Mouse (Mus musculus): ENCODE data around the gene D330045A20Rik. TPM values are rescaled to one million over a fixed set of nuclear protein-coding genes. Genes with fewer than 3 reads are reported as not detected.
"Not testable (repeated sequence)": the region's sequence is repeated elsewhere in the genome, so short reads cannot be mapped to it uniquely, and the experiment has no call there.

The D330045A20Rik gene
- under 1 TPM; 0.84 to 0.87 TPM for total RNA-seq (2021)

DNA sequence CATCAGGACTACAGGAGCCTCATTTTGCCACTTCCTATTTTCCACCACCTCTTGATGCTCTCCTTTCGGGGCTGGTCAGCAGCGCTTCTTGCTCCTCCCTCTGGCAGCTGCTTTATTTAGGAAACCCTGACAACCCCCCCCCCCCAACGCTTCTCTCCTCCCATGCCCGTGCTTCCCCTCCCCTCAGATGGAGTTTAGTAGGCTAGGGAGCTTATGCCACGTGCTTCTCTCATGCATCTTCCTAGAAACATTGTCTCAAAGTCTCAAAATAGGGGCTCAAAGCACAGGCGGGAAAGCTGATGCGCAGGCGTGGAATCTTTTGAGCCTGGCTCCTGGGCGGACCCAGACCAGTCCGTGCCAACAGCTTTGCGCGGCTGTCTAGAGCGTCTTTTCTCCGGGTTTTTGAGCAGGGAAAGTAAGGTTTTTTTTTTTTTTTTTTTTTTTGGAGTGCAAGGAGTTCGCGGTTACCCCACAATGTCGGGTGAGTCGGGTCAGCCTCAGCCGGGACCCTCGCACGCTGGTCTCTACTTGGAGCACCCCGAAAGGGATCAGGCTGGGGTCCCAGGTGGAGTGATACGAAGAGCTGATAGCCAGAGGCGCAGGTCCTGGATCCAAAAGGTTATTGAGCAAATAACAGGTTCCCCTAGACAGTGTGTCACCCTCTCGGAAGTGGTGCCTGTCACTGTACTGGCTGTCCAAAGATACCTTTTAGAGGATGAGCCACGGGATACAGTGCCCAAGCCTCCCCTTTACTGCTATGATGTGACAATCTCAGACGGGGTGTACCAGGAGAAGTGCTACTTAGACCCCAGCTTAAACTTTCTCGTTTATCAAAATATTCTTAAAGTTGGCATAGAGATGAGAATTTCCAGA lies at the start of gene D330045A20Rik:
Gene D330045A20Rik (plus strand): TSS at position 346 of the 873 bp plus-strand sequence.
- DNase-seq (ENCODE audit: extremely low spot score in 1 of 2, low spot score in 2 of 2), result peak in 1 of 2 experiments; percentile 20
- intact Hi-C loops (cut with DNase I), result no loop called here

DNA sequence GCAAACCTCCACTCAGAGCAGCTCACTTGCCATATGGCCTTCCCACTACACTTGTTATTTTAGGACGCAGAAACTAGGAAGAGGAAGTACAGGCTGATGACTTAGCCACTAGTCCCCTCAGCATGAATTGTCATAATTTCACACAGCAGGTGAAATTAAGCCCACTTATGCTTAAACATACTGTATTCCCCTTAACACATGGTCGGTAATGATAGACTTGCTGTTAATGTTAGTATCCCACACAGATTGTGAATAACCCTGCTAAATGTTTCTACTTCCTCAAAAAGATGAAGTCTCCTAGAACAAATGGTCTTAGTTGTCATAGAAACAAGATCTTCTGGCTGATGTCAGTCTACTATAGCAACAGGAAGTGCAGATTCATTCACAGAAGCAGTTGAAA lies 47.6 kb upstream of the D330045A20Rik start:
- intact Hi-C loops (cut with DNase I), result no loop called here
- DNase-seq (ENCODE audit: extremely low spot score in 1 of 2, low spot score in 2 of 2), result peak in 1 of 2 experiments; percentile 1

DNA sequence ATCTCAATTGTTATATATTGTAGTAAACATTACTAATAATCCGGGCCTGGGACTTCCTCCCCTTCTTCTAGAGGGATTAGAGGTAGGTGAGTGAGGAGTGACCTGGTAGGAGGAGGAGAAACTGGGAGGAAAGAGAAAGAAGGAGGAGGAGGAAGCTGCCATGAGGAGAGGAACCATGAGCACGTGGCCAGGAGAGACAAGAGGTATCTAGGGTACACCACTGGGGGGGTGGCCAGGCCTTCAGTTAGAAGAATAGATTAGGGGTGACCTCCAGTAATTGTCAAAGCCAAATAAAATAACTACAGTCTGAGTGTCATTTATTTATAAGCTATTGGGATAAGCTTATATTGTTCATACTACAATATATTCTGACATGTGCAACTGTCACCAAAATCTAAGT lies 45.0 kb upstream of the D330045A20Rik start:
- DNase-seq (ENCODE audit: extremely low spot score in 1 of 2, low spot score in 2 of 2), result no peak
- intact Hi-C loops (cut with DNase I), result no loop called here

DNA sequence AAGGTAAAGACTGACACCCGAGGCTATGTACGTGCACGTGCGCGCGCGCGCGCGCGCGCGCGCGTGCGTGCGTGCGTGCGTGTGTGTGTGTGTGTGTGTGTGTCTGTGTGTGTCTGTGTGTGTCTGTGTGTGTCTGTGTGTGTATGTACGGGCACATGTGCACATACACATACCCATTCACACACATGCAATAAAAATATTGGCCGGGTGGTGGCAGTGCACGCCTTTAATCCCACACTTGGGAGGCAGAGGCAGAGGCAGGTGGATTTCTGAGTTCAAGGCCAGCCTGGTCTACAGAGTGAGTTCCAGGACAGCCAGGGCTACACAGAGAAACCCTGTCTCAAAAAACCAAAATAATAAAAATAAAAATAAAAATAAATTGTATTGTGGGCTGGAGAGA lies 39.1 kb upstream of the D330045A20Rik start:
- DNase-seq (ENCODE audit: extremely low spot score in 1 of 2, low spot score in 2 of 2); intact Hi-C loops (cut with DNase I): not testable (repeated sequence)

DNA sequence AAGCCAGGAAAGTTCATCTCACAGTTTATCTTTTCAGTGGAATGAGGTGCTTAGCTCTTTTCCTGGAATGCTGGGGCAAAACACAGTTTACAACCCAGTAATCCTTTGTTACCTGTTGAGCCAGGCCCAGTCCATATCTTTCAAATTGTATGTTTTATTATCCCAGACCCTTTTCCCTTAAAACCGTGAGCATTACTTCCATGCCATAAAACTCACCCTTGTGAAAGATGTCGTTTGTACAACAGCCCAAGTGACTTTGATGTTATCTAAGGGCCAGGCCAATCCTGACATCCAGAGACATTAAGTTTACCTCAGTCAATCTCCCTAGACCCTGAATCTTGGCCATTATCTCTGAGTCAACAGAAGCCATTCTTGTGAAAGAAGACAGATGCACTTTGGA lies 23.4 kb upstream of the D330045A20Rik start:
- no peak for DNase-seq (ENCODE audit: extremely low spot score in 1 of 2, low spot score in 2 of 2)
- intact Hi-C loops (cut with DNase I), result no loop called here

DNA sequence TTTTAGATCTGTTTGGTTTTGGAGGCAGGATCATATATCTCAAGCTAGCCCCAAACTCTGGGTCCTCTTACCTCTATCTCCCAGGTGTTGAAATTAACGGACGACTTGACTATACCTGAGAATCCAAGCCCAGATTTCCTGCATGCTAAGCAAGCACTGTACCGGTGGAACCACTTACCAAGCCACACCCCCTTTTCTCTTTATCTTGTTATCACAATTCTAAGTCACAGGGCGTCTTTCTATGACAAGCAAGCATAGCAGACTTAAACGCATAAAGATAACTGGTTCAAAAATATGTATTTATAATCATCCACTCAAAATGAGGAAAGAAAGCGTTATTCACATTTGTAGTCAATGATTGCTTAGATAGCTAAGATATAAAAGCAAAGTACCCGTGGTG lies 1.9 kb downstream of the D330045A20Rik start:
- DNase-seq (ENCODE audit: extremely low spot score in 1 of 2, low spot score in 2 of 2), result no peak
- intact Hi-C loops (cut with DNase I), result no loop called here

DNA sequence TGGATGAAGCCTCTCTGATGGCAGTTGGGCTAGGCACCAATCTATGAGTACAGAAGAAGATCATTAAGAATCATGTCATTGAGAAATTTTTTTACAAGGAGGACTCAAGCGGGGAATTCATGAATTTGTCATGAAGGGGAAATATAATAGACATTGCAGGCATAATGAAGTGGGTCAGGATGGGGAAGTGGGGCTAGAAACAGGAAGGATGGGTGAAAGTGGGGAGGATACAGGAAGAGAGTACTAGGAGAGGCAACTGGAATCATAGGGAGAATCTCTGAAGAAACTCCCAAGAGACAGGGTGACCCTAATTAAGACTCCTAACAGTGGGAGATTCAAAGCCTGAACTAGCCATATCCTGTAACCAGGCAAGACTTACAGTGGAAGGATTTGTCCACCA lies 4.8 kb downstream of the D330045A20Rik start:
- intact Hi-C loops (cut with DNase I), result no loop called here
- no peak for DNase-seq (ENCODE audit: extremely low spot score in 1 of 2, low spot score in 2 of 2)

DNA sequence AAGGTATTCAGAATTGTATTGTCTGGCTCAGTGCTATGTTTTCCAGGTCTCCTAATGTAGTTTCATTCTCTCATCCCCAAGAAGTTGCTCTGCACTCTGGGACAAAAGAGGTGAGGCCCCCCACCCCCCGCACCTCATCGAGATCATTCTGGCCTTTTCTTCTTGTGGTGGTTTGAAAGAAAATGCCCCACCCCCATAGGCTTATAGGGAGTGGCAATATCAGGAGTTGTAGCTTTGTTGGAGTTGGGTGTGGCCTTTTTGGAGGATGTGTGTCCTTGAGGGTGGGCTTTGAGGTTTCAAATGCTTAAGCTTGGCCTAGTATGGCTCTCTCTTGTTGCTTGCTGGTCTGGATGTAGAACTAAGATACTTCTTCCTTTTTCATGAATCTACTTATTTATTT lies 36.0 kb downstream of the D330045A20Rik start:
- intact Hi-C loops (cut with DNase I), result no loop called here

DNA sequence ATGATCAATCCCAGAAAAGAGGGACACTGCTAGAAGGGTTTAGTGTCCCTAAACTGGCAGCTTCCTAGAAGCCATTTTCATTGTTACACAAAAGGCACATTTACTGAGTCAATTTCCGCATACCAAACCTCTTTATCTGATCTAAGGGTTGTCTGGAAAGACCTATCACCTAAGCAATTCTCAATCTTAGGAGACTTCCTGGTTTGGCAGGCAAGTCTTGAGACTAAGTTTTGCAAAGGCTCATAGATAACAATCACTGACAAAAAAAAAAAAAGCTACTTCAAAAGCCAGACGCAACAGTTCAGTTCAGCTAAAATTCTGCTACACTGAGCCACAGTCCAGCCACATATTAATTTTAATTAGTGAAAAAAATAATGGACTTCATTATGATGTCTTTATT lies 39.1 kb downstream of the D330045A20Rik start:
- intact Hi-C loops (cut with DNase I), result no loop called here
- DNase-seq (ENCODE audit: extremely low spot score in 1 of 2, low spot score in 2 of 2), result no peak

More for the DNA sequence above, 36.0 kb downstream of the D330045A20Rik start:
- no peak for DNase-seq (ENCODE audit: extremely low spot score in 1 of 2, low spot score in 2 of 2)

DNA sequence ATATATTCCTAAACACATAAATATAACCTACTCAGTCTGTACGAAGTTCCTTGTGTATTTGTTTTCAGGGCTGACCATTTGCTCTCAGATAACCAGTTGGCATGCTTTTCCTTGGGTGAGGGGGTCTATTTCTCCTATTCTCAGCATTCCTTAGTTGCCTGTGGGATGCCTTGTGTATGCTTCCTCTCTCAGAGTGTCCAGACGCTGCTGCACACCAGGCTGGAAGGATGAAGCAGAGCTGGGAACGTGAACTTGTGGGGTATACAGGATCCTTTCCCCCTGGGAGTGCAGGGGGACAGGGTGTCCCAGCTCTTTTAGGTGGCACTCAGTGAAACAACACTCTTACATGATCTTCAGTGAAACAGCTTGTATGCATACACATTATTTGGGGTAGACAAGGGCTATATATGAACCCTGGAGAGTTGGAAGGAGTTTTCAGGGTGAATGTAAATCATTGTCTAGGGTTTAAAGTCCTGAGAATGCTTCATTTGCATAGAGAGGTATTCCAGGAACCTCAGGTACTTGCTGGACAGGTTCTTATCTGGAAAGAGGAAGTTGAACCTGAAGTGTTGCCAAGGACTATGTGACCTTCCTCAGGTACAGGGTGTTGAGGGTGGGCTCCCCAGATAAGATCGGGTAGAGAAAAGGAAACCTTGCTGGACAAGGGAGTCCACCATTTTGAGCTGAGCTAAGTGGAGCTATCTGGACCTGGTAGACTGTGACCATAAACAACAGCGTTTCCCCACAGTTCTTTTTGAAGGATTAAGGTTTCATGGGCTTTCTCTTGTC lies 44.3 kb downstream of the D330045A20Rik start:
- intact Hi-C loops (cut with DNase I), result no loop called here

DNA sequence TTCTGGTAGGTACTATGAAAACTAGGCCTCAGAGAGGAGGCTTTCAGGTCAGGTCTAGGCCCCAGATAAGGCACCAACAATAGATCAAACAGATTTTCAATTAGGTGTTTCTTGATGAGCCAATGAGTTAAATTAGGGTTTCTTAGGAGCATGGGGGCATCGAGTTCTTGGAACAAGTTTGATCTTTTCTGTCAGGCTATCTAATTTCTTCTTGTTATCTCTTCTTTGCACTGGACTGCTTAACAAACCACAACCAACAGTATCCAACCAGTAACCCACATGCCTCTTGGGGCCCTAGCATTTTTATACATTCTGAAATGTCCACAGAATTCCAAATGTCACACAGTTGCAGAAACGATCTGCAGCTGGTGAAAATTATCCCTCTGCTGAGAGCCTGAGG lies 45.6 kb downstream of the D330045A20Rik start:
- intact Hi-C loops (cut with DNase I), result no loop called here
- no peak for DNase-seq (ENCODE audit: extremely low spot score in 1 of 2, low spot score in 2 of 2)

More for the DNA sequence above, 44.3 kb downstream of the D330045A20Rik start:
- no peak for DNase-seq (ENCODE audit: extremely low spot score in 1 of 2, low spot score in 2 of 2)

DNA sequence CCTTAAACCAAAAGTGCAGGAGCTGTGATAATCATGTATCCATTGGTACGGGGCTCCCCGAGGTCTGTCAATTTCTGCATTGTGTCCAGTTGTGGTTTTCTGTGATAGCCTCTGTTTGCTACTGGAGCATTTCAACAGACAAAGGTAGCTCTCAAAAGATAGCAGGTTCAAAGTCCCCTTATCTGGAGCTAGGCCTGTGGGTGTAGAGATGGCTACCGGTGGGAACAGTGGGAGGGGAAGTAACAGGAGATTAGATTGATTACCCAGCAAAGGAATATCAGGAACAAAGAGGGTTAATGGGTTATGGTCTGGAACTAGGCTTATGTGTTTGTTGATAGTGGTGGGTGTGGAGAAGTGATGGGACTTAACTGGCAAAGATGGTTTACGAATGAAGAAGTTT lies 46.8 kb downstream of the D330045A20Rik start:
- no peak for DNase-seq (ENCODE audit: extremely low spot score in 1 of 2, low spot score in 2 of 2)
- intact Hi-C loops (cut with DNase I), result no loop called here

DNA sequence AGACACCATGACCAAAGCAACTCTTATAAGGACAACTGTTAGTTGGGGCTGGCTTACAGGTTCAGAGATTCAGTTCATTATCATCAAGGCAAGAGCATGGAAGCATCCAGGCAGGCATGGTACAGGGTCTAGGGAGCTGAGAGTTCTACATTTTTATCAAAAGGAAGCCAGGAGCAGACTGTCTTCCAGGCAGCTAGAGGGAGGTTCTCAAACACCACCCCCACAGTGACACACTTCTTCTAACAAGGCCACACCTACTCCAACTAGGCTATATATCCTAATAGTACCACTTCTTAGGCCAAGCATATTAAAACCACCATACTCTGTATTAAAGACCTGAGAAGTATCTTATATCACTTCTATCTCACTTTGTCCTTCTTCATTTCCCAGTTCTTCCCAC lies 49.5 kb downstream of the D330045A20Rik start:
- DNase-seq (ENCODE audit: extremely low spot score in 1 of 2, low spot score in 2 of 2), result no peak
- intact Hi-C loops (cut with DNase I), result no loop called here

DNA sequence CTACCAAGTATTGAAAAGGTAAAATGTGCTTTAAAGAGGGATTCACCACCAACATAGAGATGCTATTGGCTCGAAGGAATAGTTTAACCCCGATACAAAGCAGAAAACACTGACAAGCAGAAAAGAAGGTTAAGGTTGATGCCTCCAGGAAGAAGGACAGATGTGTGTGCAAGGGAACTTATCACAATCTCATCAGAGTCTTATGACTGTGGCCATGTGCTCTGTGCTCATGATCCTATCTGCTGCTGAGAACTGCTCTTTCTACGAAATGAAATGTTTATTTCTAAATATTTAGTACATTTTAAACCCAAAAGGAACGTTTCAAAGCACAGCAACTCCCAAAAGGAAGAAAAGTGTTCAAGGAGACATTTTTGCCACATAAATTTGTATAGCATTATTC lies 52.1 kb downstream of the D330045A20Rik start:
- DNase-seq (ENCODE audit: extremely low spot score in 1 of 2, low spot score in 2 of 2), result no peak
- intact Hi-C loops (cut with DNase I), result no loop called here

DNA sequence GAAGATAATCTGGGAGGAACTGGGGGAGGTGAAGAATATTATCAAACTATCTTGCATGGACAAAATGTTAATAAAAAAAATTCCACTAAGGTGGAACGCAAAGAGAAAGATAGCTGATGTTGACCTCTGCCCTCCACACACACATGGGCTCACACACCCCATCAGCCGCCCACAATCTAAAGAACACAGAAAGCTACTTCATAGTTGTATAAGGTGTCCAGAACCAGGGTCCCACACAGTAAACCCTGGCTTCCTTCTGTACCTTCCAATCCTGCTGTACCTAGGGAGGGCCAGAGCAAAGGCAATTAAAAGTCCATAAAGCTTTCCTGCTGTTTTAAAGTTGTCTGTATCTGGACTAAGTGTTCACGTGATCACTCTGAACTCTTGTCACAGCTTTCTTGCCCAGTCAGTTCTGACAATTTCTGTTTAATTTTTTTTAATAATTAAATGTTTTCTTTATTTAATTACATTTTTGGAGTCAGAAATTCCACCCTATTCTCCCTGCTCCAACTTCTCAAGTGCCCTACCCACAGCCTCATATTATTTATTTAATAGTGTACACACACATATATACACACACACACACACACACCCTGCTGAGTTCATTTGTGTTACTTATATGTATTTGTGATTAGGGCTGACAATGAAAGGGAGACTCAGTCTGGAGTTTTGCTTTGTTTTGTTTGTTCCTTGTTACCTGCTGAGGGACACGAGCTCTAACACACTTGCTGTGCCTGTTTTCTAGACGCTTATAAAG lies 57.7 kb downstream of the D330045A20Rik start:
- intact Hi-C loops (cut with DNase I), result no loop called here
- no peak for DNase-seq (ENCODE audit: extremely low spot score in 1 of 2, low spot score in 2 of 2)

DNA sequence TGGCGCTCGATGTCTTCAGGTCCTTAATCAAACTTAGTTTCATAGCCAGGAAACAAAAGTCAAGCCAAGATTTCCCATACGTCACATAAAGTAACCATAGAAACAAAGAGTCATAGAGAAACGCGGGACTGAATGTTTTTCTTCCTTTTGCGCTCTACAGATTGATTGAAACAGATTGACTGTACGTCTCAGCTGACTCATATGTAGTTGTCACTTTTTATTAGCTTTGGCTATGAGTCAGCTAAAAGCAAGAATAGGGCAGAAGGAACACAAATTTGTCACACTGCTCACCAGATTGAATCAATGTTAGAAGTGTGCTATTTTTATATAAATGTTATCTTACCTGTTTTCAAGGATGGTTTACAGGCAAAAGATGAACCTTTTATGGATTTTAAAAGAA lies 63.6 kb downstream of the D330045A20Rik start:
- intact Hi-C loops (cut with DNase I), result no loop called here
- DNase-seq (ENCODE audit: extremely low spot score in 1 of 2, low spot score in 2 of 2), result no peak

DNA sequence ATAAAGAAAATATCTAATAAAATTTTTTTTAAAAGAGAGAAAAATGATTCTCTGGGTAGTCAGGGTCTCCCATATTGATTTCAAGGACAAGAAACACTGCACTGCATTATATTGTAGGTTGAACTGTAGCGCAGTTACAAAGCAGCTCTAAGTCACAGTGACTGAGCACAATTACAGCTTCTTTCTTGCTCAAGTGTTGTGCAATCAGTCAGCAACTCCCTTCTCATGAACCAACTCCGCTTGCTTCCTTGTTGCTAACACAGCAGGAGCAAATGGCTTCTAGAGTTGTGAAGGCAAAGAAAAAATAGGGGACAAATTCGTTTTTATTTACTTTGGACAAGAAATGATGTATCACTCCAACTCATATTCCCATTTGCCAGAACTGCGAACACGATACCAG lies 70.3 kb downstream of the D330045A20Rik start:
- DNase-seq (ENCODE audit: extremely low spot score in 1 of 2, low spot score in 2 of 2), result no peak

DNA sequence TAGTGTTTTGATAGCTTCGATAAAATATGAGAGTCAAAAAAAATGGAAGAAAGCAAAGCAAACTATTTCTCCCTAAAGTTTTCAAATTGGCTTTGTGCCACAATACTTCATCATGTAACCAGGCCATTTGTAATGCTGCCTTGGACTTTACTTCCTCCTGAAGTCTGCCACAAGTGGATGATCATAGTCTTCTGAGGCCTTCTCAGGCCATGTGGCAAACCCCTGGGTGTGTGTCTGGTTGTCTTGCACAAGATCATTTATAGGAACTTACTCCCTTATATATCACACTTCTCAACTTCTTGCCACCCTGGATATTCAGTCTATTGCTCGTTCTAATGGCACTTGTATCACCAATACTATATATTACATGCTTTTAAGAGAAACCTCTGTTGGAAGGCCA lies 71.9 kb downstream of the D330045A20Rik start:
- no peak for DNase-seq (ENCODE audit: extremely low spot score in 1 of 2, low spot score in 2 of 2)
- intact Hi-C loops (cut with DNase I), result no loop called here

More for the DNA sequence above, 70.3 kb downstream of the D330045A20Rik start:
- intact Hi-C loops (cut with DNase I), result no loop called here

DNA sequence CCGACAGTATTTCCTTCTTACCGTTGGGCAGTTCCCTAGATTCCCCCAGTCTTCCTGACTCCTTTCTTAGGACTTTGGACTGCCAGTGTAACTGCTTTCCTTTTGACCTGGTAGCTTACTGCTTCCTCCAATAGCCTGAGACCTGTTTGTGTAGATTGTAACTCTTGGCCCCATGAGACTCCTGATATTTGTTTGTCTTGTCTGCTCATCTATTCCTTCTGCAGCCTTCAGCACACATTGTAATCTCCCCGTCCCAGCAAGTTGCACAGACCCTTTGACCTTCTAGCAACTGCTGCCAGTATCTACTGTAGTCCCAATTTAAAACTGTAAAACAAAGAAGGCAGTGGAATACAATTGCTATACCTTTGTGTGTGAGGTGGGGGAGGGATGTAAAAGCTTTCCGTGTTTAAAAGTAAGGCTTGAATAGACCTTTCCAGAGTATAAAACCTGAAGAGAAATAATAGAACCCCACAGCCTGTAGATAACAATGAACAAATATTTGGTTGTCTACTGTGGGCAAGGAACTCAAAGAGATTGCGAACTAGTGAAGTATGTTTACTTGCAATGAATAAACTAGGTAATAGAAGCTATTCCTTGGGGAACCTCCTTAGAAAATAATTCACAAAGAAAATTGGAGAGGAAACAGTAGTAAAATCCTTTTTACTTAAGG lies 82.2 kb downstream of the D330045A20Rik start:
- intact Hi-C loops (cut with DNase I), result no loop called here
- DNase-seq (ENCODE audit: extremely low spot score in 1 of 2, low spot score in 2 of 2), result no peak

Measured in left cerebral cortex, postnatal 10 days (tissue).